Mouse (Mus musculus): ENCODE measurements around the gene Fam92b.

Fam92b gene

DNA sequence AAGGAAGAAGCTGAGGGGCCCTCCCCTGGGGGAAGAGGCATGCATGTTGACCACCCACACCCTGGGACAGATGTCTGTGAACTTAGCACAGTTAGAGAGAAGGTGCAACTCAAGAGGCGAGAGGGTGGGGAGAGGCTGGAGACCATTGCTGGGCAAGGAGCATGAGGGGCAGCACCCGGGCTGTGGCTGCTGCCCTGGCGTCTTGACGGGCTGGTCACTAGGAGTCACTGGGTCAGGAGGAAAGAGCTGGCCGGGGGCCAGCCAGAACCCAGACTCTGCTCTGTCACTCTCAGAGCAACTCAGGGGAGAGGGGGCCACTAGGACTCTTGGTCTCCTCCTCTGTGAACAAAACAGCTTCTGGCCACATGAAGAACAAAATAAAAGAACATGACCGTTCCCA is 12.2 kb upstream of the Fam92b start:
- DNase-seq = no peak

DNA sequence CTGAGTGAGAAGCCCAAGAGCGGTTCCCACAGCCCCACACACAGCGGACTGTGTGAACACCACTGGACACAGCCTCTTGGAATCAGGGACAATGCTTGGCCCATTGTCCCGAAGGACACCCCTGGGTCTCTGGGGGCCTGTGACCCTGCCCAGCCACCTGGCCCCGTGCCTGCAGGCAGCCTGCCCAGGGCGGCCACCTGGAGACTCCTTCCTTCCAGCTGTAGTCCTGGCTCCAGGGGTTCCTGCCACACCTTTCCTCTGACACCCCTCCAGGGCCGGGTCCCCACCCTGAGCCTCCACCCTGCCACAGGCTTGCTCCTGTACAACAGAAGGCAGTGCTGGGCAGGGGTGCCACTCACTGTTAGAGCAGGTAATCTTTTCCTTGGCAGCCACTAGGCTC is 11.2 kb upstream of the Fam92b start:
- DNase-seq = no peak

DNA sequence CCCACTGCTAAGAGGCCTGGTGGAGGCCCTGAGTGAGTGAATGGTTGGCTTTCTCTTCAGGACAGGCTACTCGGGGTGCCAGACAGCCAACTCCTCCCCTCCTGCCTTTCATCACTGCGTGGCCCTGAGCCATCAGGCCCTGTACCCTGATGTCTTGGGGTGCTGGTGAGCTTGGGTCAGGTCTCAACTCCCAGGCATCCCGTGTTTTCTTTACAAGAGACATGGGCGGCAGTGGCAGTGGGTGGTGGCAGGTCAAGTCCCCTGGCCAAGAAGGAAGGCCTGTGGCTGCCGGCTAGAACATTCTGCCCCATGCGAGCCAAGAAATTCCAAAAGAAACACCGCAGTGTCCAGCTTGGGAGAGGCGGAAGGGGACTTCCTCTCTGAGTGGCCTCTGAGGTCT is 9.2 kb upstream of the Fam92b start:
- no peak for DNase-seq

DNA sequence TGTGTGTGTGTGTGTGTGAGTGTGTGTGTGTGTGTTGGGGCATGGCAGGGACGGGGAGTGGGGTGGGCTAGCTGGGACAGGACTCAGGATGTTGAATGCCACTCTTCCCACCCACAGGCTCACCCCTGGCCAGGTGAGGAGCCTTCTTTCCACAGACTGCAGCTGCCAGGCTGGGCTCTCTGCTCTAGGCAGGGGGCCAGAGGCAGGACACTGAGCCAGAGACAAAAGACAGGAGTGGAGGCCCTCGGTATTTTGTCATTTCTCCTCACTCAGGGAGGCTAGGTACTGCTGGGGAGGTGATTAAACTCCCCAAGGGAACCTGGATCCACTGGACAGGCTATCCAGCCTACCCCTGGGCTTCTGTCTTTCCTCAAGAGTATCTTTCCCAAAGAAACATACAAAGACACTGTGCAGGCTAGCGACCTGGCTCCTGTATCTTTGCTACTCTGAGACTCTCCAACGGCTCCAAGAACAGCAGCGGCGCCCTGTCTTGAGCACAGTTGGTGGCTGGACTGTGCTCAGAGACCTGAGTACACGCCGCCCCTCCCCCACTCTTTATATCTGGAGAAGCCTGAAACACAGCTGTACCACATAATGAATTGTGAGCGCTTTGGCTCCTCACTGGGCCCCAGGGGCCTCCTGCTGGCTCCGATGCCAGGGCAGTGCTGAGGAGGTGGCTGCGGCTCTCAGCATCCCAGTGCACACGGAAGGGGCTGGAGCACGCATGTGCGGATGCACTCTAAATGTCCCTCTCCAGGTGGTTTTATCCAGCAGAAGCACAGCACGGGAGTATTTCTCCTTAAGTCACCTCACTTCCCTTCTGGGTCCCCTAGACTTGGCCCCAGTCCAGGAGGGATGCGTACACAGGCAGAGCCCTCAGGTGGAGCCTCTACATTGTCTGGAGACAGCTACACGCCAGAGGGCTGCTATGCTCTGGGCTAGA is 7.9 kb upstream of the Fam92b start:
- DNase-seq = peak in 1 of 2 experiments; percentile 46

DNA sequence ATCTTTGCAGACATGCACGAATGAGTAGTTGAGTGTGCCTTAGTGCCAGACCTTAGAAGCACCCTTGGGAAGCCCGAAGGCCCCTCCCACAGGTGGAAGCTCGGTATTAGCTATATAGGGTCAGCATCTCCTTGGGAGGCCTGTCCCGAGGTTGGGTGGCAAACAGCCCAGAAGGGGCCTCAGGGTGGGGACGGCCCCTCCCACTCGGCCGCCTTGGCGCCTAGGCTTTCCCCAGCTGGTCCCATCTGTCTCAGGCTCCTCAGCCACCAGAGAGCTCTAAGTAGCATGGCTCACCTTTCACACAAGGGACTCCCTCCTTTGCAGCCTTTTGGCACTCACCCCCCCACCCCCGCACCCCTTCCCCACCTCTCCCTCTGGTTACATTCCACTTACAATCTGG is 7.1 kb upstream of the Fam92b start:
- no peak for DNase-seq

DNA sequence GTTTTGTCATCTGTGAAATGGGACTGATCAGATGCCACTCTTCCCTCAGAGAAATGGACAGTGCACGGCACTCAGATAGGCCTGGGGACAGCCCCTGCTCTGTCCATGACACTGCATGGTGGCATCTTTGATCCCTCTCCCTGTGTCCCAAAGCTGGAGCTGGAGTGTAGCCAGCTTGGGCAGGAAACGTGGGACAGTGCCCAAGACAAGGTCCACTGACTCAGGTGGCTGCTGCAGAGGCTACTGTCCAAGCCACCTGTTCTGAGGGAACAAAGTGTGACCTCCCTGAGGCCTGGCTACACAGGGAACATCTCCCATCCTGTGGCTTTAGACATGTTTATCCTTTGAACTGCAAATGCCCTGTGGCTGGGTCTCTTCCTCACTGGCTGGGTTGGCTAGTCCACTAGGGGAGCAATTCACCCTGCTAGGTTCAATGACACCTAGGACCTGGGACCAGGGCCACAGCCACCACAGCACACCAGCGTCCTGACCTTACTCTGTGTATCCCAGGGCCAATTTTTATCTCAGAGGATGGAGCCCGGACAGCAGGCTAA is 4.7 kb upstream of the Fam92b start:
- no peak for DNase-seq

DNA sequence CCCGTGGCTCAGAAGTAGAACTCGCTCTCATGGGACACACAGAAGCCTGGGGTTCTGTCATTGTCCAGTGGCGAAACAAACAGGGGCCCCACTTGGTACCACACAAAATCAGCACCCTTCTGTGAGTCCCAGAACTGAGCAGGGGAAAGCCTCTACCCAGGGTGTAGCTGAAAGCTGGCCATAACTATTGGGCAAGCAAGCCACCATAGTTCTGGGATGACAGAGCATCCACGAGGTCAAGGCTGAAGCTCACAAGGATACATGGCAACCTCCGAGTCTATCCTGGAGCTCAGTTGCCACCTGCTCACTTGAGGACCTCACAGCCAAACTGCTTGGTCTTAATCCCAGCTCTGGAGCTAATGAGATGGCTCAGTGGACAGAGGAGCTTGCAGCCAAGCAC is 4.0 kb upstream of the Fam92b start:
- DNase-seq = no peak

DNA sequence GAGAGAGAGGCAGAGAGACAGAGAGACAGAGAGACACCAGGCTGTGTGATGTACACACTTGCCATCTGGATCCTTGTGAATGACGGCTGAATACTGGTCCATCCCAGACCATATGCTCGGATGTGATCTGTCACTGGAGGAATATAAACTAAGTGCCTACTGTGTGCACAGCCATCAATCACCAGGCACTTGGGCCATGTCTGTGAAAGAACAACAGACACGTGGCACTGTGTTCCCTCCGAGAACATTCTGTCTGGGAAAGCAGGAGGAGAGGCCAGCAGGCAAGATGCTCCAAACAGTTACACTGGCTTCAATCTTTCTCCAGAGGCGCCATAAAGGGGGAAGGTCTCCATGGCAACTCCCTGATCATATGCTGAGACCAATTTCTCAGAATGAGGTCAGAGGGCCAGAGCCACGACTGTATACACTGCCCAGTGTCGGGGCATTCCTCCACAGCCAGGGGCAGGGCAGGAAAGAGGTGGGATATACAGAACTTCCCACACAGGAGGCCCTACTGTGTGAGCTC is 3.2 kb upstream of the Fam92b start:
- no peak for DNase-seq

DNA sequence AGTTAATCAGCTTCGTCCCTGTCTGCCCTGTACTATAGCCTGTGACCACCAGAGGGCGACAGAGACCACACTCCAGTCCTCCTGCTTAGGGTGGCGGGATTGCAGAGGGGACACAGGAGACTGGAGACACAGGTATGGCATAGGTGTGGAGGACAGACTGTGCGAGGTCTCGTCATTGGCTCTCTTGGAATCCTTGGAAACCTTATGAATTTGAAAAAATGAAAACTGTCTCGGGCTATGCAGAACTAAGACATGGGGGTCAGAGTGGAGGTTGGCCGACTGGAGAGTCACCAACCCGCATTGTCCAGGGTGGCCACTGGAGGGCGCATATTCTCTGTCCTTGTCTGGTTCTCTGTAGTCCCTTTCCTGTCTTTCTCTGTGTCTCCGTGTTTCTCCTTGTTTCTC is 1.8 kb upstream of the Fam92b start:
- DNase-seq = peak; percentile 94 to 95

DNA sequence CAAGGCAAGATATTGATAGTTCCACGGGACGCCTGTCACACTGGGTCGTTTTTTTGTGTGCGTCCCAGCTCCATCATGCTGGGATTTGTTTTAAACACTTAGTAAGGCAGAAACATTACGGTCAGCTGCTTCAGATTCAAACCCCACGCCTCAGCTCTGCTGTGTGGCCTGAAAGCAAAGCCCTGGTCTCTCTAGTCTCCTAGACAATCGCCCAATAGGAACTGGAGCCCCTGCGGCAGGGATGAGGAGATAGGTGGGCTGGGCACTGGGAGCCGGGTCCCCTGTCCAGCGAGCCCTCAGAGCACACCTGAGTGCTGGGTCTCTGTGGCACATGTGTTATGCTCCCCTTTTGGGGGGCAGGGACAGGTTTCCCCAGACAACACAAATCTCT is 853 bp upstream of the Fam92b start:
- no peak for DNase-seq

DNA sequence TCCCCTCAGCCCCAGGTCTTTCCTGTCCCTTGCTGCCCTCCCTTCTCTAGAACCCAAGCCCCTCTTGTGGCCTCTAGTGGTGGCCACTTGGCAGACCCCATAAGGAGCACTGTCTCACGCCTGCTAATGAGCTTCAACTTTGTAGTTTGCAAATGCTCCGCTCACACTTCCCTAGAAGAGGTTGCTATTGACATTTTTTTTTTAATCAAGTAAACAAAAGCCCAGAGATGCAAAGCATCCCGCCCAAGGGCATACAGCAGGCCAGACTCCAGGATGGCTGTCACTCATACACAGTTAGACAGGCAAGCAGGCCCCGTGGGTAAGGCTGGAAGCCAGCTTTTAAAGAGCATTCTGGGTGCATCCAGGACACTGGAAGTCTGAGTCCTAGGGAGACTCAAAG is 661 bp downstream of the Fam92b start:
- no peak for DNase-seq

DNA sequence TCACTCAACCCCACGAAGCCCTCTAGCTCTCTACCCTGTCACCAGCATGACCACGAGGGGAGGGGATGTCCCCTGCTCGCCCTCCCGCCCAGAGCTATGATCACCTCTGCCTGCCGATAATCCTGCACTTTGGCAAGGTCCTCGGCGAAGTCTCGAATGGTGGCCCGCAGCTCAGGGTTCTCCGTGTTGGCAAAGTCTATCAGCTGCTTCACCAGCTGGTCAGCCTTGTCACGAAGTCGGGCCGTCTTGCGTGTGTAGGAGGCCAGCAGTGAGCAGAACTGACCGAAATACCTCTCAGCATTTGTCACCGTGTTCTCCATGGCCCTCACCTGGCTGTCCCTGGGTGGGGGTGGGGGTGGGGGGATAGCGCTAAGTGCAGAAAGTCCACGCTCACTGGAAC is 2.7 kb downstream of the Fam92b start:
- no peak for DNase-seq

DNA sequence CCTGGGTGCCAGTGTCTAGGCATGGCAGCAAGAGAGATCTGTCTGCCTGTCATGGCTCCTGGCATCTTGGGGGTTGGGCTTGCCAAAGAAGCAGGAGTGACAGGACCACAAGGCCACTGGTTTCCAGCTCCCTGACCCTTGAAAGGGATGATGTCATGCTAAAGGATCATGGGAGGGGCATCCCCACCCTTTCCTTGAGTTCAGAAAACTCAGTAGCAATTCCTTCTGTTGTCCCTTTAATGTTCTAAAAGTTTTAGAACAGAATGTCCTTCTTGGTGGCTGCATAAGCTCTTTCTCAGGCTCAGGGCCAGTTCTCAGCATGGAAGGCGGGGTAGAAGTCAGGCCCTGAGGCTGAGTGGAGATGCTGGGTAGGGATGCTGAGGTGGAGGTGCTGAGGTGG is 4.1 kb downstream of the Fam92b start:
- DNase-seq = no peak

DNA sequence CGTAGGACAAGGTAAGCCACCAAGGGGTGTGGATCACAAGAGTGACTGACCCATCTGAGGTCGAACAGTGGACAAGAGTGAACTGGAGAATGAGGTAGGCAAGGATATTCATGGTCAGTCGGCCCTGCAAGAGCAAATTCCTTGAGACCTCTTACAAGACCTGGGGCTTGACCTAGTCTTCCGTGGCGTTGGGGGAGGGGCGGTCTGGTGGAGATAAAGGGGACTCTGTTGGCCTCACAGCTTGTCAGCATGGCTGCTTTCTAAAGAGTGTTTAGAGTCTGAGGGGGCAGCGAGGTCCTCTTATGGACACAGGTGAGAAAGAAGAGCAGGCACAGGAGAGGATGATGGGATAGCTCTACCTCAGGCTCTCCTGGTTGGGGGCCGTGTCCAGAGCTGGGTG is 8.1 kb downstream of the Fam92b start:
- no peak for DNase-seq

DNA sequence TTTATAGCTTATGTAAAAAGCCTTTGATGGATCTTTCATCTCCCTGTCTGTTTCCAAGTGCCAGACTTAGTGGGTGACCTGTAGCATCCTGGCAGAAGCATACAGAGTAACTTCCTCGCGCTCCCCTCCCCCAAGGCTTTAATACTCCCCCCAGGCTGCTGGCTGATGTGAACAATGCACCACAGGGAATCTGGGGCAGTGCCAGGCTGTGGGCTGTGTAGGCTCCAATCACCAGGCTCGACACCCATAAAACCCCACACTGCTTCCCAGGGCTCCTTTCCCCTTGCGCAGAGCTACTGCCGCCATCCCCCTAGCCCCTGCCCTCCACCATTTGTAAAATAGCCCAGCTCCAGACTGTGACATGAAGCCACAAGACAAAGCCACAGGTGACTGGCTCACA is 9.4 kb downstream of the Fam92b start:
- peak in 1 of 2 experiments; percentile 67 for DNase-seq

DNA sequence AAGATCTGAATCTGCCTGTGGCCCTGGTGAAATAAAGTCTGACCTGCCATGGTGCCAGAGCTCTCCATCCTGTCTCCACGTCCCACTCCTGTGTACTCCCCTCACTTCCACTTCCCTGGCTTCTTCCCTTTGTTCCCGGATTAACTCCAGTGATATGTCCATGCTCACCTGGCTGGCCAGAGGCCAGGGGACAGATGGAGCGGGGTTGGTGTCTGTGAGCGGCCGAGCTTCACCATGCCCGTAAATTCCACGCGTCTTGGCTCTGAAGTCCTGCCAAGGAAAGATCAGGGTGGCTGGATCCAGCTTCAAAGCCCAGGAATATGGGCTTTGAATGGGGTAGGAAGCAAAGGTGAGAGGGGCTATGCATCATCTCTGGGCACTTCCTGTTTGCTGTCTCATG is 10.1 kb downstream of the Fam92b start:
- peak; percentile 81 to 88 for DNase-seq

DNA sequence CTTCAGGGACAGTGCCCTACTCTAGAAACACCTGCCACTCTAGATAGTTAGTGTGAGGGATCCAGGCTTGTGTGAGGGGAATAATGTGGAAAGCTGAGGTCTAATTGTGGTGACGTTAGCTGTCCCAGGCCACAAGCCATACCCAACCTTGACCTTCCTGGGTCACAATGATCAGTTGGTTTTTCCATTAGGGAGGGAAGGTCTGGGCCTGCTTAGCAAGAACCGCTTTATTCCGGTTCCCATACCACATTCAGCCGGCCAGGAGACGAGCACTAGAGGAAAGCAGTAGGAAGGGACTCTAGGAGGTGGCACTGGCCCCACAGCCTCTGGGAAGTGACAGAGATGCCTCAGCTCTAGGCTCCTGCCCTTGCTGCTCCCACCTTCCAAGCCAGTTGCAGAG is 13.2 kb downstream of the Fam92b start:
- no peak for DNase-seq

DNA sequence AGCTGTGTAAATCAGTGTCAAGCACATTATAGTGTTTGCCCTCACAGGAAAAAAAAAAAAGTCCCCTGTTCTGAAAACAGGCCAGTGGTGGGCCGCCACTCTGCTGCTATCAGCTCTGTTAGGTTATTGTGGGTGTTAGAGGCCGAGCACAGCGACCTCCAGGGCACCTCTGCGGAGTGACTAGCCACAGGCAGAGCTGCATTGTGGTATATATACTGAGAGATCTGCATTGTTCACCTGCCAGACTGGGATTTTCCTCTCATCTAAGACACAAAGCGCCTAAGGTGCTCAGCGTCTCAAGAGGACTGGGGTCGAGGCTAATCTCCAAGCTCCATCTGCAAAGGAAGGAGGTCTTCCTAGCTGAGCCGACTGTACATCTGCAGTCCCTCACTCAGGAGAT is 13.9 kb downstream of the Fam92b start:
- no peak for DNase-seq

DNA sequence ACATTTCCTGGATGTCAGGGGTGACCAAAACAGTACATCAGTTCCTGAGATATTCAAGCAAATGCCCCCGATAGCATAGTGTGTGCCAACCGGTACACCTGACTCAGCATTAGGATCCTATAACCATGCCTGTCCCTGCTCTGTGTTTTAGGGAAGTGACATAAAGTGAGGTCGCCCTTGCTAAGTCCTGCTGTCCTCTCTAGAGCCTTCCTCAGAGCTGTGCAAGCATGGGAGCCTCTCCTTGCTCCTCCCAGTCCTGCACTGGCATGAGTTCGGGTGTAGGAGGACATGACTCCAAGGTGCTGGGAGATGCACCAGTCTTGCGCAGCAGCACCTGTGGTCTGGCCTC is 14.9 kb downstream of the Fam92b start:
- DNase-seq = no peak

DNA sequence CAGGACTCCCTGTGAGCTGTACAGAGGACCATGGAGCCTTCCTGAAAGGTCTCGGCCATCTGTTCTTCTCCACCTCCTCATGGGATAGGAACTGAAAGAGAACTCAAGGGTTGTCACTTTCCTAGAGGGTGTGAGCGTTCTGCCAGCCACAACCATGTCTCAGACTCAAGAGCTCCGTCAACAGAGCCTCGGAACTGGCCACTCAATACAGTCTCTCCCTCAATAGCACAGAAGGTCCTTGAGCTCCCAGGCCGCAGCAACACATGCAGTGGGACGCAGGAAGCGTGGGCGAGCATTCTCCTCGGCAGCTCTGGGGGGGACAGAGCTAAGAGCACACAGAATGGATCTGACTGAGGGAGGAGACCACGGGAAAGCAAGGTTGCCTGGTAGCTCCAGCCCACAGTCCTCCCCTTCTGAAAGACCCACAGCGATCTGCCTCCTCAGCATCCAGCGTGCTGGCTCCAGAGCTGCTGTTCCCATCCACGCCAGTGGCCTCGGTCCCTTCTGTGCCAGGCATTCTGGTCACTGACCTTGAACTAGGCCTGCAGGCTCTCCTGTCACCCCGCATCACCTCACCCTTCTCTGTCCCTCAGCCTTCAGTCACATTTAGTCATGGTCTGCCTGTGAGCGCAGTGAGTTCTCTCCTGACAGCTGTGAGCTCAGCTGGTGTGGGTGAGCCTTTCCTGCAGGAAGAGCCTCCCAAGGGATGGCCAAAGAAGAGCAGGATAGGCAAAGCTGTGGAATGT is 15.4 kb downstream of the Fam92b start:
- DNase-seq = no peak

DNA sequence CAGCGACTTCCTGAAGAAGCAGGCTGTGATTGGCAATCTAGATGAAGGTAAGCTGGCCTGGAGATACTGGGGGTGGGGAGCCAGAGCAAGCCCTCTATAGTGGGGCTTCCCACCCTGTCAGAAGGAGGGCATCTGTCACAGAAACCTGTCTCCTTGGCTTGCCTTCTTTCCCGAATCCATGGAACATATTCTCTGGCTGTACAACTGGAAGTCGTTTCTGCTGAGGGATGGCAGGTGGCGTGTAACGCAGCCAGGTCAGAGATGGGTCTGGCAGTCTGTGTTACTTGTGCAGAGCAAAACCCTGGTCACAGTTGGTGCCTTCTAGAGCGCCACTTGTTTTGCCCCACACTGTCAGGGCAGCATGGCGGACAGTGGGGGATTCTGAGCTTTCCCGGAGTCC is 16.9 kb downstream of the Fam92b start:
- peak; percentile 78 for DNase-seq

DNA sequence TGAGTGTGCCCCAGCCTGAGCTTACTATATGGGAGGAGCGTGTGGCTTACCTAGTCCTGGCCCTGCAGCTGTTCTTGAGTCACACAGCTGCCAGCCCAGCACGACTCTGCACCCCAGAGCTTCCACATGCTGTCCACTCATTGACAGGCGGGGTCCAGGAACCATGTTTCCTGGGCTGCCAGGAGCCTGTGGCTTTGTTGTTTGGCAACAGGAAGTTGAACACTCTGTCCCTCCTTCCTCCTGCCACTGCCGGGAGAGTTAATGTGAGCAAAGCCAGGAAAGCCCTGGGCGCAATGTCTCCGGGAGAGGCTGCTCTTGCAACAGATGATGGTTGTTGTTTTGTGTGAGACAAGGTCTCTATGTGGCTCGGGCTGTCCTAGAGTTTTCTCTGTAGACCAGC is 24.6 kb downstream of the Fam92b start:
- DNase-seq = peak in 1 of 2 experiments; percentile 50

DNA sequence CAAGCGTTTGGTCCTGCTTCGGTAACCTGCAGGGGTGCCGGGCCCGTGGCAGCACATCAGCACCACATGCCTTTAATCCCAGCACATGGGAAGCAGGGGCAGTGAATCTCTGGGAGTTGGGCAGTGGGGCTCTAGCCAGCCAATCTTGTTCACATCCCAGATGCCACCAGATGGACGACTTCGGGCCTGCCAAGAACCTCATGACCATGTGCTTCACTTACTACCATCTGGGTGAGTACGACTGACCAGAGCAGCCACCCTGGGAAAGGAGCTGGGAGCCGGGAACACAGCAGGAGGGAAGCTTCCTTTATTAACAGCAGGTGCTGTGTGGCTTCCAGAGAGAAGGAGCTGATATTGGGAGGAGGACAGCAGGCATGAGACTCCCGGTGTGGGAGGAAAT is 26.1 kb downstream of the Fam92b start:
- no peak for DNase-seq

DNA sequence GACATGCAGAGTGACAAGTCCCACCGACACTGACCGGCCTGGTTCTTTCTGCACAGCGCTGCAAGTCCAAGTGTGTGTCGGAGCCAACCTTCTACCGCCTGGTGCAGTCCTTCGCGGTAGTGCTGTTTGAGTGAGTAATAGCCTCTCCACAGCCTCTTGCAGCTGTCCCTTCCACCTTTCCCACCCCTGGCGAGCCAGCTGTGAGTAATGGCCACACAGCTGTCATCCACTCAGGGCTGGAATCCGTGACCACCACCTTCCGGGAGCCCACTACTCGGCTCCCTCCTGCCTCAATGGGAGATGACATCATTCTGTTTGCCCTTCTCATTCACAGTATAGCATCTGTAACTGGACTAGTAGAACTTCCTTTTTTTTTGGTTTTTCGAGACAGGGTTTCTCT is 27.2 kb downstream of the Fam92b start:
- DNase-seq = no peak
